Mouse (Mus musculus) MEL (cell line): ENCODE measurements around the gene Msantd1. TPM values are rescaled to one million over a fixed set of nuclear protein-coding genes. Genes with fewer than 3 reads are reported as not detected.

Experiments
- DNase-seq: peaks from one replicate; pipeline ENCODE4 v3.0.0; 2011; ENCODE audit warnings: low read depth, low spot score
- H3K27ac ChIP-seq: 2 replicates; pipeline ENCODE4 v1.5.1; 2012; ENCODE audit warnings: low read depth, mild to moderate bottlenecking, control low read depth, low read length, moderate library complexity; ENCODE audit not compliant: control insufficient read depth
- H3K27me3 ChIP-seq, 2 experiments: fragments of 150-350 bp in 1 of 2; sonication (generic) in 1 of 2; 2 replicates each; pipeline ENCODE4 v1.6.1; 2012; ENCODE audit warnings: low read length in 2 of 2, mild to moderate bottlenecking in 2 of 2, improper control_type of control experiment in 1 of 2, moderate library complexity in 1 of 2; ENCODE audit not compliant: insufficient read depth in 2 of 2, control insufficient read depth in 1 of 2
- H3K36me3 ChIP-seq, 2 experiments: 2 replicates each; pipeline ENCODE4 v1.6.1; 2012 to 2014; ENCODE audit warnings: low read length in 2 of 2, improper control_type of control experiment in 1 of 2, inconsistent platforms in 1 of 2, mild to moderate bottlenecking in 1 of 2; ENCODE audit not compliant: insufficient read depth in 2 of 2, control insufficient read depth in 1 of 2
- H3K4me1 ChIP-seq, 2 experiments: fragments of 150-350 bp in 1 of 2; sonication (generic) in 1 of 2; 2 replicates each; pipeline ENCODE4 v1.6.1; 2012; ENCODE audit warnings: low read length in 2 of 2, improper control_type of control experiment in 1 of 2, mild to moderate bottlenecking in 1 of 2; ENCODE audit not compliant: insufficient read depth in 2 of 2, control insufficient read depth in 1 of 2
- H3K4me3 ChIP-seq, 2 experiments: fragments of 150-350 bp in 1 of 2; sonication (generic) in 1 of 2; 2 replicates each; pipeline ENCODE4 v1.5.1; 2012; ENCODE audit warnings: low read depth in 2 of 2, low read length in 2 of 2, mild to moderate bottlenecking in 2 of 2, moderate library complexity in 2 of 2, control low read depth in 1 of 2, improper control_type of control experiment in 1 of 2; ENCODE audit not compliant: control insufficient read depth in 1 of 2, insufficient read depth in 1 of 2
- H3K79me2 ChIP-seq: 2 replicates; pipeline ENCODE4 v1.6.1; 2012; ENCODE audit warnings: mild to moderate bottlenecking, low read length, moderate library complexity; ENCODE audit not compliant: control insufficient read depth, poor library complexity, insufficient read depth
- H3K9ac ChIP-seq: 2 replicates; pipeline ENCODE4 v1.6.1; 2012; ENCODE audit warnings: low read depth, mild to moderate bottlenecking, control low read depth, low read length, moderate library complexity; ENCODE audit not compliant: control insufficient read depth, poor library complexity, severe bottlenecking
- H3K9me3 ChIP-seq: fragments of 150-350 bp; sonication (generic); replicated peaks from 2 replicates; pipeline ENCODE4 v1.6.1; 2012; ENCODE audit warnings: mild to moderate bottlenecking, low read length, improper control_type of control experiment, moderate library complexity; ENCODE audit not compliant: insufficient read depth
- BHLHE40 ChIP-seq: IDR thresholded peaks from 2 replicates; pipeline ENCODE4 v1.6.1; 2012; ENCODE audit warnings: low read depth, mild to moderate bottlenecking, inconsistent platforms, low read length, improper control_type of control experiment, borderline replicate concordance
- CHD1 ChIP-seq: IDR thresholded peaks from 2 replicates; pipeline ENCODE4 v1.6.1; 2012; ENCODE audit warnings: low read depth, mild to moderate bottlenecking, inconsistent platforms, low read length, improper control_type of control experiment
- CHD2 ChIP-seq: IDR thresholded peaks from 2 replicates; pipeline ENCODE4 v1.6.1; 2011; ENCODE audit warnings: low read length, improper control_type of control experiment
- CTCF ChIP-seq, 3 experiments: IDR thresholded peaks in 2 of 3; conservative IDR thresholded peaks in 1 of 3; 2 replicates each; pipeline ENCODE4 v1.5.1; 2011 to 2012; ENCODE audit warnings: low read length in 3 of 3, low read depth in 2 of 3, mild to moderate bottlenecking in 2 of 3, improper control_type of control experiment in 1 of 3, inconsistent platforms in 1 of 3, mixed read lengths in 1 of 3, moderate library complexity in 1 of 3; ENCODE audit not compliant: control insufficient read depth in 1 of 3, insufficient read depth in 1 of 3, poor library complexity in 1 of 3, severe bottlenecking in 1 of 3
- E2F4 ChIP-seq: IDR thresholded peaks from 2 replicates; pipeline ENCODE4 v1.6.1; 2011; ENCODE audit warnings: low read depth, low read length, improper control_type of control experiment, borderline replicate concordance
- ELF1 ChIP-seq: IDR thresholded peaks from 2 replicates; pipeline ENCODE4 v1.6.1; 2014; ENCODE audit warnings: low read depth, mild to moderate bottlenecking, inconsistent platforms, low read length, improper control_type of control experiment, moderate library complexity
- EP300 ChIP-seq, 2 experiments: IDR thresholded peaks; 2 replicates each; pipeline ENCODE4 v1.6.1; 2011; ENCODE audit warnings: improper control_type of control experiment in 2 of 2, low read length in 2 of 2, low read depth in 1 of 2, mild to moderate bottlenecking in 1 of 2
- ETS1 ChIP-seq: IDR thresholded peaks from 2 replicates; pipeline ENCODE4 v1.6.1; 2012; ENCODE audit warnings: low read depth, mild to moderate bottlenecking, inconsistent platforms, low read length, improper control_type of control experiment, moderate library complexity
- HCFC1 ChIP-seq: IDR thresholded peaks from 2 replicates; pipeline ENCODE4 v1.6.1; 2012; ENCODE audit warnings: low read depth, mild to moderate bottlenecking, inconsistent platforms, low read length, improper control_type of control experiment, moderate library complexity
- KAT2A ChIP-seq: conservative IDR thresholded peaks from 2 replicates; pipeline ENCODE4 v1.6.1; 2012; ENCODE audit warnings: low read depth, low read length, improper control_type of control experiment, inconsistent platforms
- MAFK ChIP-seq: IDR thresholded peaks from 2 replicates; pipeline ENCODE4 v1.6.1; 2011; ENCODE audit warnings: low read depth, mild to moderate bottlenecking, low read length, improper control_type of control experiment, borderline replicate concordance
- MAZ ChIP-seq: IDR thresholded peaks from 2 replicates; pipeline ENCODE4 v1.6.1; 2012; ENCODE audit warnings: low read depth, mild to moderate bottlenecking, inconsistent platforms, low read length, improper control_type of control experiment
- MXI1 ChIP-seq: IDR thresholded peaks from 2 replicates; pipeline ENCODE4 v1.6.1; 2011; ENCODE audit warnings: mild to moderate bottlenecking, low read depth, low read length, improper control_type of control experiment
- POLR2AphosphoS2 ChIP-seq: IDR thresholded peaks from 2 replicates; pipeline ENCODE4 v1.6.1; 2011; ENCODE audit warnings: low read length, improper control_type of control experiment
- POLR2AphosphoS5 ChIP-seq: IDR thresholded peaks from 2 replicates; pipeline ENCODE4 v1.6.1; 2012; ENCODE audit warnings: low read depth, borderline replicate concordance, mild to moderate bottlenecking, inconsistent platforms, low read length, moderate library complexity, mixed read lengths
- RAD21 ChIP-seq: IDR thresholded peaks from 2 replicates; pipeline ENCODE4 v1.6.1; 2011; ENCODE audit warnings: mild to moderate bottlenecking, low read depth, low read length, improper control_type of control experiment
- RCOR1 ChIP-seq: IDR thresholded peaks from 2 replicates; pipeline ENCODE4 v1.6.1; 2012; ENCODE audit warnings: low read depth, mild to moderate bottlenecking, inconsistent platforms, low read length, improper control_type of control experiment
- SIN3A ChIP-seq: IDR thresholded peaks from 2 replicates; pipeline ENCODE4 v1.6.1; 2012; ENCODE audit warnings: low read length, improper control_type of control experiment, inconsistent platforms
- TAL1 ChIP-seq: IDR thresholded peaks from 2 replicates; pipeline ENCODE4 v1.6.1; 2012; ENCODE audit warnings: mild to moderate bottlenecking, inconsistent platforms, low read length, moderate library complexity, mixed read lengths
- TBP ChIP-seq: IDR thresholded peaks from 2 replicates; pipeline ENCODE4 v1.8.0; 2011; ENCODE audit warnings: low read depth, low read length, improper control_type of control experiment
- USF1 ChIP-seq: IDR thresholded peaks from 2 replicates; pipeline ENCODE4 v1.6.1; 2014; ENCODE audit warnings: low read depth, mild to moderate bottlenecking, inconsistent platforms, low read length, improper control_type of control experiment, moderate library complexity
- USF2 ChIP-seq, 2 experiments: IDR thresholded peaks; 2 replicates each; pipeline ENCODE4 v1.6.1; 2011 to 2012; ENCODE audit warnings: improper control_type of control experiment in 2 of 2, low read length in 2 of 2, borderline replicate concordance in 1 of 2, inconsistent platforms in 1 of 2, low read depth in 1 of 2, mild to moderate bottlenecking in 1 of 2; ENCODE audit not compliant: insufficient read depth in 1 of 2
- ZC3H11A ChIP-seq: IDR thresholded peaks from 2 replicates; pipeline ENCODE4 v1.6.1; 2012; ENCODE audit warnings: low read depth, mild to moderate bottlenecking, inconsistent platforms, low read length, improper control_type of control experiment
- ZMIZ1 ChIP-seq: IDR thresholded peaks from 2 replicates; pipeline ENCODE4 v1.6.1; 2012; ENCODE audit warnings: low read depth, mild to moderate bottlenecking, inconsistent platforms, low read length, improper control_type of control experiment, moderate library complexity
- ZNF384 ChIP-seq: IDR thresholded peaks from 2 replicates; pipeline ENCODE4 v1.6.1; 2012; ENCODE audit warnings: low read depth, mild to moderate bottlenecking, inconsistent platforms, low read length, improper control_type of control experiment
- polyA plus RNA-seq, 2 experiments: library from polyadenylated mRNA; stranded (reverse) in 1 of 2; unstranded in 1 of 2; fragments of >175 nt in 1 of 2; fragments of >200 nt in 1 of 2; gene quantifications; 2 replicates each; pipeline versions ENCODE4 v1.2.1 to v1.2.4; 2012; ENCODE audit warnings: low replicate concordance in 2 of 2, low read depth in 1 of 2; ENCODE audit not compliant: insufficient read length in 2 of 2, insufficient read depth in 1 of 2, missing spikeins in 1 of 2
- total RNA-seq: library from RNA; depleted of rRNA; stranded (reverse); fragments of 300-350 nt; gene quantifications from 2 replicates; pipeline ENCODE4 v1.2.3, GENCODE M21; 2012

Gene Msantd1
- total and polyA plus RNA-seq, 3 experiments, result 0.27 to 0.88 TPM; not detected in 1

GRCm38 (mm10) chr5:34960021-34960420 lies 52.2 kb downstream of the Msantd1 start (continued):
- TF ChIP-seq BHLHE40, result no peak
- TF ChIP-seq, all 39 proteins: peak for 5

GRCm38 (mm10) chr5:34965531-34965930 lies 57.7 kb downstream of the Msantd1 start:
- Histone ChIP-seq H3K79me2 (no peaks in the 10 kb centered on the region), H3K9me3 (no peaks in the 10 kb centered on the region), H3K9ac (no peak overlapping the region), H3K27me3 (no peaks in the 10 kb centered on the region), H3K4me3 (no peak overlapping the region), H3K27ac (no peak overlapping the region), H3K4me1 (no peaks in the 10 kb centered on the region; a peak in 1 of 4 replicates), H3K36me3 (no peaks in the 10 kb centered on the region; a peak in 2 of 4 replicates)
- no peak for TF ChIP-seq ZC3H11A
- TF ChIP-seq TBP, result no peak
- TF ChIP-seq SIN3A, result no peak
- no peak for TF ChIP-seq CTCF (IDR thresholded peaks at IDR 0.05 in 2 of 3, conservative IDR thresholded peaks at IDR 0.05 in 1 of 3; ENCODE audit: control insufficient read depth in 1 of 3, insufficient read depth in 1 of 3, low read depth in 2 of 3, low read length in 3 of 3, poor library complexity in 1 of 3, severe bottlenecking in 1 of 3)
- no peak for TF ChIP-seq USF1
- no peak for TF ChIP-seq MXI1
- TF ChIP-seq HCFC1, result no peak
- TF ChIP-seq TAL1, result no peak
- no peak for TF ChIP-seq E2F4
- no peak for TF ChIP-seq ZMIZ1
- no peak for TF ChIP-seq POLR2AphosphoS5
- no peak for DNase-seq

- Histone ChIP-seq H3K9me3 (no peaks in the 10 kb centered on the region), H3K4me1 (peaks cover 6% of the 10 kb centered on the region in 2 experiments), H3K4me3 (no peak overlapping the region), H3K27me3 (no peaks in the 10 kb centered on the region), H3K79me2 (no peaks in the 10 kb centered on the region), H3K36me3 (peaks cover 0 to 6% of the 10 kb centered on the region in 2 experiments; a peak in 3 of 4 replicates), H3K27ac (no peak overlapping the region), H3K9ac (no peak overlapping the region)
- no peak for TF ChIP-seq POLR2AphosphoS2
- no peak for TF ChIP-seq MXI1
- no peak for TF ChIP-seq HCFC1
- no peak for TF ChIP-seq KAT2A
- TF ChIP-seq ZNF384, result no peak
- TF ChIP-seq EP300 (IDR thresholded peaks at IDR 0.05; ENCODE audit: low read depth in 1 of 2, low read length in 2 of 2), result no peak
- no peak for TF ChIP-seq MAFK
- TF ChIP-seq ETS1, result no peak
- TF ChIP-seq USF2 (IDR thresholded peaks at IDR 0.05; ENCODE audit: borderline replicate concordance in 1 of 2, insufficient read depth in 1 of 2, low read depth in 1 of 2, low read length in 2 of 2), result no peak
- TF ChIP-seq MAZ, result no peak
- no peak for TF ChIP-seq CHD1
- no peak for TF ChIP-seq E2F4
- no peak for TF ChIP-seq CHD2
- TF ChIP-seq RCOR1, result no peak
- TF ChIP-seq RAD21, result no peak
- TF ChIP-seq CTCF (IDR thresholded peaks at IDR 0.05 in 2 of 3, conservative IDR thresholded peaks at IDR 0.05 in 1 of 3; ENCODE audit: control insufficient read depth in 1 of 3, insufficient read depth in 1 of 3, low read depth in 2 of 3, low read length in 3 of 3, poor library complexity in 1 of 3, severe bottlenecking in 1 of 3), result no peak
- TF ChIP-seq ELF1, result no peak
- no peak for TF ChIP-seq TAL1
- no peak for TF ChIP-seq BHLHE40
- no peak for DNase-seq
Observed at GRCm38 (mm10) chr5:34968386-34968785, 60.6 kb downstream of the Msantd1 start.
